ENCODE assay signal across 16 mouse cellular contexts in genomic region chr8:10993582-10994216, GRCm38 (mm10). TPM values are rescaled to one million over a fixed set of nuclear protein-coding genes. Genes with fewer than 3 reads are reported as not detected.
DNase-seq lines count a peak whose midpoint lies in the region; ATAC-seq and TF ChIP-seq lines count a peak whose summit lies in the region.
"Had no signal": no experiment of that assay in that cellular context is flagged by ENCODE, and none has a peak within 500 bp of the region (broad histone marks: within the 10 kb centered on the region; RNA-seq: fewer than 3 reads in every experiment).

No protein-coding gene starts in this region.

- intact Hi-C loops in gastrocnemius, adult 2 months (cut with DNase I): no loop called here

- peak overlapping the region; percentile 86 for H3K27ac ChIP-seq in gastrocnemius, adult 2 months
- H3K27ac ChIP-seq: embryonic facial prominence, embryonic 12.5 days; layer of hippocampus, adult 2 months; midbrain, embryonic 12.5 days; neural tube, embryonic 13.5 days had no signal

- no peak for TF ChIP-seq CTCF in gastrocnemius, adult 2 months (IDR thresholded peaks at IDR 0.05)

- peak; percentile 62 for ATAC-seq in inflammation-experienced regulatory T-cells, adult 6 months

- no peak overlapping the region for H3K4me3 ChIP-seq in gastrocnemius, adult 2 months
- H3K4me3 ChIP-seq: embryonic facial prominence, embryonic 12.5 days; layer of hippocampus, adult 2 months; midbrain, embryonic 12.5 days; neural tube, embryonic 13.5 days had no signal

- DNase-seq in gastrocnemius, adult 2 months: no peak
- no peak for DNase-seq in gastrocnemius, postnatal 25 days
- peak; percentile 81 for DNase-seq in urinary bladder, postnatal 14 days (ENCODE audit: low spot score)
- DNase-seq in urinary bladder, postnatal 4 days (ENCODE audit: low spot score in 2 of 2): no peak
- DNase-seq in thymus, postnatal 0 days (ENCODE audit: low spot score): no peak
- no peak for DNase-seq in adrenal gland, adult 18-20 months (ENCODE audit: low spot score in 2 of 2)
- DNase-seq in embryo, embryonic 10.5 days (ENCODE audit: low spot score): no peak
- DNase-seq: cerebellum, adult 9-10 months; heart, postnatal 36 days; kidney, adult 2 months; lung, adult 2 months had no signal

RNA-seq across cellular contexts. Expression of gene Irs2, which starts 14.6 kb away (rescaled TPM):
- 10 to 100 TPM; 28.2 to 44.8 TPM for total RNA-seq in gastrocnemius, adult 2 months (2021)
- total RNA-seq in gastrocnemius, postnatal 25 days (2021): 10 to 100 TPM in 1 of 2 experiments, 1 to 10 TPM in 1; 7.7 to 12.7 TPM
- polyA plus RNA-seq in inflammation-experienced regulatory T-cells, adult 6 months (2017; shearing (Covaris generic)): under 1 TPM in 2 of 3 experiments, not detected in 1; 0.72 to 0.73 TPM
- 4.5 TPM in 2 replicates for polyA plus RNA-seq in thymus, postnatal 0 days (2015; fragmentation: Nextera tagmentation; extraction: Ambion mirVana)
- 10 to 100 TPM; 34.3 to 52.8 TPM for total RNA-seq in adrenal gland, adult 18-20 months (2021)
